Mouse (Mus musculus) G1E (cell line): ENCODE data around the gene Cap2.

Experiments used
- CTCF ChIP-seq: IDR thresholded peaks from 2 replicates; pipeline ENCODE4 v1.5.1; 2012; ENCODE audit warnings: low read depth, low read length, inconsistent platforms, mixed read lengths
- GATA1 ChIP-seq: IDR thresholded peaks from 2 replicates; pipeline ENCODE4 v1.6.1; 2012; ENCODE audit warnings: borderline replicate concordance, low read length, inconsistent platforms, mixed read lengths
- TAL1 ChIP-seq: conservative IDR thresholded peaks from 2 replicates; pipeline ENCODE4 v1.6.1; 2012; ENCODE audit warnings: low read depth, low read length, inconsistent platforms, mixed read lengths

DNA sequence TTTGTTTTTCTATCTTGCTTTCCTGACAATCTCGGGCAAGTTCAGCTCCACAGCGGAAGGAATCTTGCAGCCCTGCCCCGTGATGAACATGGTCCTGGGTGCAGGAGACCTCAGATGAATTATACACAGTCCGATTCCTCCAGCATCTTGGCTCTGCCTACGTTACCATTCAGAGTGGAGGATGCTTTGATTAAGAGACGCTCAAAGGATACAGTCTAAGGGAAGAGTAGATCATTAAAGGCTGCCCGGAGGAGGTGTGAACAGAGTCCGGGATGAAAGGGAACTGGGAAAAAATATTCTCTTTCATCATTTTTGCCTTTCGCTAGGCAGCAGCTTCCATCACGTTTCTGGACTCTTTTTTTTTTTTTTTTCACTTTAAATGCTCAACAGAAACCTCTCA is 27.4 kb downstream of the Cap2 start:
- no peak for TF ChIP-seq CTCF
- no peak for TF ChIP-seq GATA1
- TF ChIP-seq TAL1: no peak
